15 mouse cellular contexts compared by ENCODE assay signal in the genomic region with DNA sequence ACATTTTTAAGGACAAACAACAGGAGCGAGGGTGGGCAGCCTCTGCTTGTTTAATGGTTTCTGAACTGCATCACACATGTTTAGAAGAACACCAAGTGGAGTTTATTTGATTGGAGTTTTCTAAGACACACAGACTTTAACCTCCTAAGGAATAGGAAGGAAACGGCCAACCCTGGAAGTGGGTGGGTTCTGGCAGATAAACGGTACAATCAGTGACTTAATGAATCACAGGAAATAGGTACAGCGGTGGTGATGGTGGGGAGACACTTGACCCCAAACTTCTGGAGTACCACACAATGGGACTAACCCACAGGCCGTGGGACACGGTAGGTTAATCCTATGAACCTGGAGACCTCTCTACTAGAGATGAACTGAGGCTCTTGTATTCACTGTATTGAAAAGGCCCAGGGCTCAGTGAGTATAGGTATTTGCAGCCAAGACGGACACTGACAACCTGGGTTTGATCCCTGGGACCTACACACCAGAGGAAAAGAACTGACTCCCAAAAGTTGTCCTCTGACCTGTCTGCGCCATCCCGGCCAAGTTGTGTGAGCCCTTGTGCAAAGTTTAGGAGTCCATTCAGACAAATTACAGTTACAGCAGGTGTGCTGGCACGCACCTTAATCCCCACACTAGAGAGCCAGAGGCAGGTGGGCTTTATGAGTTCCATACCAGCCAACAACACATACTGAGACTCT. TPM values are rescaled to one million over a fixed set of nuclear protein-coding genes. Genes with fewer than 3 reads are reported as not detected.
DNase-seq lines count a peak whose midpoint lies in the region; ATAC-seq lines count a peak whose summit lies in the region.
"Had no signal": no experiment of that assay in that cellular context is flagged by ENCODE, and none has a peak within 500 bp of the region (broad histone marks: within the 10 kb centered on the region; RNA-seq: fewer than 3 reads in every experiment).

No protein-coding gene starts in this region.

- no peak overlapping the region for H3K4me3 ChIP-seq in forebrain, embryonic 12.5 days (replicated peaks)
- no peak overlapping the region for H3K4me3 ChIP-seq in forebrain, embryonic 11.5 days (ENCODE audit: low read depth, low read length)
- no peak overlapping the region for H3K4me3 ChIP-seq in liver, embryonic 12.5 days
- no peak overlapping the region for H3K4me3 ChIP-seq in stomach, embryonic 15.5 days (replicated peaks)
- H3K4me3 ChIP-seq: embryonic facial prominence, embryonic 12.5 days; limb, embryonic 10.5 days had no signal

- 0 out of 2 replicates have a peak, but pooled peaks have one; percentile 20 for ATAC-seq in forebrain, embryonic 12.5 days (ENCODE audit: low FRiP score)
- ATAC-seq in forebrain, embryonic 11.5 days (replicated peaks; ENCODE audit: low FRiP score): no peak
- no peak for ATAC-seq in liver, embryonic 12.5 days
- no peak for ATAC-seq in stomach, embryonic 15.5 days (ENCODE audit: insufficient read depth, low FRiP score, low read depth)

- H3K9ac ChIP-seq in forebrain, embryonic 12.5 days: no peak overlapping the region
- no peak overlapping the region for H3K9ac ChIP-seq in forebrain, embryonic 11.5 days (ENCODE audit: low read length)
- H3K9ac ChIP-seq in liver, embryonic 12.5 days: no peak overlapping the region
- no peak overlapping the region for H3K9ac ChIP-seq in stomach, embryonic 15.5 days
- H3K9ac ChIP-seq: embryonic facial prominence, embryonic 12.5 days had no signal

- no peaks in the 10 kb centered on the region for H3K9me3 ChIP-seq in forebrain, embryonic 12.5 days
- H3K9me3 ChIP-seq in forebrain, embryonic 11.5 days (ENCODE audit: control insufficient read depth, low read length): no peaks in the 10 kb centered on the region
- H3K9me3 ChIP-seq in liver, embryonic 12.5 days (replicated peaks): no peaks in the 10 kb centered on the region
- H3K9me3 ChIP-seq in stomach, embryonic 15.5 days: no peaks in the 10 kb centered on the region
- H3K9me3 ChIP-seq: embryonic facial prominence, embryonic 12.5 days; limb, embryonic 10.5 days had no signal

- H3K4me1 ChIP-seq in forebrain, embryonic 12.5 days: peaks cover 21% of the 10 kb centered on the region; the same call in 1 of the 2 replicates
- H3K4me1 ChIP-seq in forebrain, embryonic 11.5 days (replicated peaks; ENCODE audit: control insufficient read depth, insufficient read depth, low read length): peaks cover 3% of the 10 kb centered on the region; the same call in 1 of the 2 replicates
- 0 out of 2 replicates have a peak, but pooled peaks cover 6% of the 10 kb centered on the region for H3K4me1 ChIP-seq in liver, embryonic 12.5 days
- H3K4me1 ChIP-seq in stomach, embryonic 15.5 days: peaks cover 7% of the 10 kb centered on the region; the same call in 1 of the 2 replicates

- no peak for DNase-seq in forebrain, embryonic 11.5 days (ENCODE audit: low spot score)
- no peak for DNase-seq in liver
- DNase-seq in kidney, postnatal 14 days: peak; percentile 54
- no peak for DNase-seq in gastrocnemius, adult 8-10 months (ENCODE audit: low spot score in 2 of 2)
- no peak for DNase-seq in frontal cortex, postnatal 10 days (ENCODE audit: low spot score in 2 of 2)

- no peaks in the 10 kb centered on the region for H3K27me3 ChIP-seq in forebrain, embryonic 12.5 days
- no peaks in the 10 kb centered on the region for H3K27me3 ChIP-seq in forebrain, embryonic 11.5 days (ENCODE audit: control insufficient read depth, insufficient read depth, low read length)
- no peaks in the 10 kb centered on the region for H3K27me3 ChIP-seq in liver, embryonic 12.5 days (replicated peaks)
- H3K27me3 ChIP-seq in stomach, embryonic 15.5 days (replicated peaks): no peaks in the 10 kb centered on the region
- H3K27me3 ChIP-seq: embryonic facial prominence, embryonic 12.5 days had no signal

- H3K36me3 ChIP-seq in forebrain, embryonic 12.5 days (replicated peaks): no peaks in the 10 kb centered on the region; the same call in 1 of the 2 replicates
- no peaks in the 10 kb centered on the region for H3K36me3 ChIP-seq in forebrain, embryonic 11.5 days (ENCODE audit: control insufficient read depth, insufficient read depth, low read length)
- no peaks in the 10 kb centered on the region for H3K36me3 ChIP-seq in liver, embryonic 12.5 days
- no peaks in the 10 kb centered on the region for H3K36me3 ChIP-seq in stomach, embryonic 15.5 days

- H3K4me2 ChIP-seq in forebrain, embryonic 12.5 days: no peak overlapping the region
- no peak overlapping the region for H3K4me2 ChIP-seq in forebrain, embryonic 11.5 days (ENCODE audit: low read depth, low read length, severe bottlenecking)
- H3K4me2 ChIP-seq in liver, embryonic 12.5 days: no peak overlapping the region
- H3K4me2 ChIP-seq in stomach, embryonic 15.5 days: no peak overlapping the region
- H3K4me2 ChIP-seq: embryonic facial prominence, embryonic 12.5 days; midbrain, embryonic 11.5 days had no signal

- WGBS in forebrain, embryonic 12.5 days: 88% methylated on average over 10 of the region's 10 CpGs
- WGBS in forebrain, embryonic 11.5 days: 86% methylated on average over 10 of the region's 10 CpGs
- WGBS in liver, embryonic 12.5 days (ENCODE audit: insufficient replicate concordance): 37% methylated on average over 10 of the region's 10 CpGs
- 75% methylated on average over 10 of the region's 10 CpGs for WGBS in stomach, embryonic 15.5 days

- no peak overlapping the region for H3K27ac ChIP-seq in forebrain, embryonic 12.5 days
- no peak overlapping the region for H3K27ac ChIP-seq in forebrain, embryonic 11.5 days (ENCODE audit: low read depth, low read length)
- 0 out of 2 replicates have a peak overlapping the region, but pooled peaks have one; percentile 5 for H3K27ac ChIP-seq in liver, embryonic 12.5 days
- H3K27ac ChIP-seq in stomach, embryonic 15.5 days: peak overlapping the region; percentile 2; the same call in 1 of the 2 replicates
- H3K27ac ChIP-seq: embryonic facial prominence, embryonic 12.5 days; limb, embryonic 10.5 days had no signal

RNA-seq across cellular contexts. Expression of gene Cttnbp2nl, which starts 34.7 kb away (rescaled TPM):
- 53.1 and 65.8 TPM in 2 replicates for polyA plus RNA-seq in forebrain, embryonic 12.5 days (2016; fragmentation: Nextera tagmentation; extraction: Ambion mirVana)
- polyA plus RNA-seq in forebrain, embryonic 11.5 days (2014; fragmentation: Nextera tagmentation; extraction: Ambion mirVana): 49.4 and 50.4 TPM in 2 replicates
- 3.4 and 3.8 TPM in 2 replicates for polyA plus RNA-seq in liver, embryonic 12.5 days (2016; fragmentation: Nextera tagmentation; extraction: Ambion mirVana)
- 22.9 and 23.0 TPM in 2 replicates for polyA plus RNA-seq in stomach, embryonic 15.5 days (2015; fragmentation: Nextera tagmentation; extraction: Ambion mirVana)
- 1 to 10 TPM; 2.7 to 5.5 (median 4.0) TPM for total RNA-seq in gastrocnemius, adult 8-10 months (2022)

RNA-seq across cellular contexts. Expression of gene 4930564D02Rik, which starts 48.4 kb away (rescaled TPM):
- polyA plus RNA-seq in forebrain, embryonic 12.5 days (2016; fragmentation: Nextera tagmentation; extraction: Ambion mirVana): not detected in 2 replicates
- not detected in 2 replicates for polyA plus RNA-seq in forebrain, embryonic 11.5 days (2014; fragmentation: Nextera tagmentation; extraction: Ambion mirVana)
- not detected in 2 replicates for polyA plus RNA-seq in liver, embryonic 12.5 days (2016; fragmentation: Nextera tagmentation; extraction: Ambion mirVana)
- not detected in 2 replicates for polyA plus RNA-seq in stomach, embryonic 15.5 days (2015; fragmentation: Nextera tagmentation; extraction: Ambion mirVana)
- total RNA-seq in gastrocnemius, adult 8-10 months (2022): not detected
- total RNA-seq: adrenal gland, adult 18-20 months; MEL had no signal
- polyA plus RNA-seq: embryonic facial prominence, embryonic 12.5 days; frontal cortex, adult 2 months; limb, embryonic 10.5 days; midbrain, embryonic 11.5 days; spleen, adult 2 months had no signal

RNA-seq across cellular contexts. Expression of gene Wnt2b, which starts 56.5 kb away (rescaled TPM):
- 0.85 and 1.5 TPM in 2 replicates for polyA plus RNA-seq in forebrain, embryonic 12.5 days (2016; fragmentation: Nextera tagmentation; extraction: Ambion mirVana)
- 1.2 and 1.4 TPM in 2 replicates for polyA plus RNA-seq in forebrain, embryonic 11.5 days (2014; fragmentation: Nextera tagmentation; extraction: Ambion mirVana)
- polyA plus RNA-seq in liver, embryonic 12.5 days (2016; fragmentation: Nextera tagmentation; extraction: Ambion mirVana): 0.24 and 0.25 TPM in 2 replicates
- 2.8 and 3.6 TPM in 2 replicates for polyA plus RNA-seq in stomach, embryonic 15.5 days (2015; fragmentation: Nextera tagmentation; extraction: Ambion mirVana)
- under 1 TPM; 0.07 to 0.46 (median 0.10) TPM for total RNA-seq in gastrocnemius, adult 8-10 months (2022)
- total RNA-seq: MEL had no signal

Comparison
In these comparisons a context has a peak if more than half of its experiments do, and no peak if none do; other contexts are left out.
1. H3K27ac ChIP-seq: peak in liver, embryonic 12.5 days (single experiment) and stomach, embryonic 15.5 days (single experiment); none in forebrain, embryonic 12.5 days (single experiment) and forebrain, embryonic 11.5 days (single experiment).